Mouse (Mus musculus): Measurements from ENCODE around the gene Tcp1. TPM values are rescaled to one million over a fixed set of nuclear protein-coding genes. Genes with fewer than 3 reads are reported as not detected.
A peak's percentile ranks its signal among the peaks of the same experiment; 100 is the strongest.

Gene Tcp1
- polyA plus RNA-seq, 1 experiment = 246 TPM

DNA sequence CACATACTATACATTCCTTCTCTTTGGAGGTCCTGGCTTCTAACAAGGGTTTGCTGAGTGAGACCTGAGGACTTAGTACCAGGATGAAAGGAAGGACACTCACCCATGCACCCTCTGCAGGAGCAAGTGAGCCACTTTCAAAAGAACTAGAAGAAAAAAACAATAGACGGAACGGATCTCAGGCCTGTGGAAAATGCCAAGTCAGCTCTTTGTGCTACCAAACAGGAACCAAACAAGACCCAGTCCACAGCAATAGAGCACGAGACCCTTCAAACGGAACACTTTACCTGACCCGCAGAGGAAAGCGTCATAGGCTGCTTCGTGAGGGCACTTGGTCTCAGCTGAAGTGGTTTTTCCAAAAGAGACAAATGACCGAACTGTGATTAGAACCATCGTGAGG lies 23.5 kb upstream of the Tcp1 start:
- DNase-seq (ENCODE audit: low read depth) = no peak
- TF ChIP-seq CTCF (IDR thresholded peaks at IDR 0.05; ENCODE audit: borderline replicate concordance, extremely low read depth, insufficient read depth, insufficient read length) = no peak
- no peak for TF ChIP-seq POLR2A (IDR thresholded peaks at IDR 0.05; ENCODE audit: borderline replicate concordance, extremely low read depth, insufficient read depth, insufficient read length, poor library complexity, severe bottlenecking)

- DNase-seq (ENCODE audit: low read depth) = peak; percentile 5
Measured at GRCm38 (mm10) chr17:12897674-12898073, 17.8 kb upstream of the Tcp1 start.

DNA sequence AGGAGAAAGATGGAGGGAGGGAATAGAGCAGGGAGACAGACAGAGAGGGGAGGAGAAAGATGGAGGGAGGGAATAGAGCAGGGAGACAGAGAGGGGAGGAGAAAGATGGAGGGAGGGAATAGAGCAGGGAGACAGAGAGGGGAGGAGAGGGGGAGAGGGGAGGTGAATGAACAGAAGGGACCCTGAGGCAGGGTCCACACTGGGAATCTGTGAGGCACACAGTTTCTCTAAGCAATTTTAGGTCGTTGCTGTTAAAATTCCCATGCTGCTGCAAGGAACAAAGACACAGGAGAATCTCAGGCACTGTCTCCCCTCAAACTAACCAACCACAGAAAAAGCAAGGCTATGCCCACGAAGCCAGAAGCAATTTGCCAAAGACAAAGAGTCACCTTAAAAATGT lies 16.9 kb upstream of the Tcp1 start:
- peak; percentile 51 for DNase-seq (ENCODE audit: low read depth)

More at GRCm38 (mm10) chr17:12897674-12898073, 17.8 kb upstream of the Tcp1 start:
- TF ChIP-seq POLR2A (IDR thresholded peaks at IDR 0.05; ENCODE audit: borderline replicate concordance, extremely low read depth, insufficient read depth, insufficient read length, poor library complexity, severe bottlenecking) (no peak), CTCF (IDR thresholded peaks at IDR 0.05; ENCODE audit: borderline replicate concordance, extremely low read depth, insufficient read depth, insufficient read length) (no peak)

- TF ChIP-seq CTCF (IDR thresholded peaks at IDR 0.05; ENCODE audit: borderline replicate concordance, extremely low read depth, insufficient read depth, insufficient read length) (no peak), POLR2A (IDR thresholded peaks at IDR 0.05; ENCODE audit: borderline replicate concordance, extremely low read depth, insufficient read depth, insufficient read length, poor library complexity, severe bottlenecking) (no peak)
Measured at GRCm38 (mm10) chr17:12902291-12902690, 13.2 kb upstream of the Tcp1 start.

DNA sequence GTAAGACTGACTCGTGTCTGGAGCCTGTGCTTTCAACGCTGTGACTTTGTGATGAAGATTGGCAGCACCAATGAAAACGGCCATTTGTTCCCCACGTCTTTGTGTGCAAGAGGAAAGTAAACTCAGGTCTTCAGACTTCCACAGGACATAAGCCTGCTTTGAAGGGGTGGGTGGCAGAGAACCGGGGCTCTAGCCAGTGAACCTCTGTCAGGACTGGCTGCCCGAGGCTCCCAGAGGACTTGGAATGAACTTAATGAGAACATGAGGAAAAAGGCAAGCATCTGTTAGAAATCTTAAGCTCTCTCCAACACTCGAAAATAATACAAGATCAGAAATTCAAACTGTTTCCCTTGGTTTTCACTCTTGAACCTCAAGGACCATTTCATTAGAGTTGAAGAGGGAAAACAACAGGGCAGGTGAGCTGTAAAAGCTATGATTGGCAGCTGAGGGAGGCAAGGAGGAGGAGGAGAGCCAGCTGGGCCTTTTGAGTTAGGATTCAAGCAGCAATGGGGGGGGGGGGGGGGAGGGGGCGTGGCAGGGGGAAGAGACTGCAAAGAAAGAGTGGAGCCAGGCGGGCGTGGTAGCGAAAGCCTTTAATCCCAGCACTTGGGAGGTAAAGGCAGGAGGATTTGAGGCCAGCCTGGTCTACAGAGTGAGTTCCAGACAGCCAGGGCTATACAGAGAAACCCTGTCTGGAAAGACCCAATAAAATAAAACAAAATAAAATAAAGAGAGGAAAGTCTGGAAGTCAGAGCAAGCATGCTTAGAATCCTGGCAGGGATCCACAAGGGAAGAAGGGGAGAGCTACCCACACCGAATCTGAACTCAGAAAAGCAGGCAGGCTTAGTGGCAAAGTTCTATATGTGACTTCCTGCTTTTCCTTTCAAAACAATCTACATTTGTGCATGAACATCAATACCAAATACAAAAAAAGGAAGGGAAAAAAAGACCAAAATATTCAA lies 11.8 kb upstream of the Tcp1 start:
- TF ChIP-seq CTCF (IDR thresholded peaks at IDR 0.05; ENCODE audit: borderline replicate concordance, extremely low read depth, insufficient read depth, insufficient read length) = no peak
- TF ChIP-seq POLR2A (IDR thresholded peaks at IDR 0.05; ENCODE audit: borderline replicate concordance, extremely low read depth, insufficient read depth, insufficient read length, poor library complexity, severe bottlenecking) = no peak
- DNase-seq (ENCODE audit: low read depth) = peak; percentile 80

More at GRCm38 (mm10) chr17:12902291-12902690, 13.2 kb upstream of the Tcp1 start:
- DNase-seq (ENCODE audit: low read depth) = no peak

DNA sequence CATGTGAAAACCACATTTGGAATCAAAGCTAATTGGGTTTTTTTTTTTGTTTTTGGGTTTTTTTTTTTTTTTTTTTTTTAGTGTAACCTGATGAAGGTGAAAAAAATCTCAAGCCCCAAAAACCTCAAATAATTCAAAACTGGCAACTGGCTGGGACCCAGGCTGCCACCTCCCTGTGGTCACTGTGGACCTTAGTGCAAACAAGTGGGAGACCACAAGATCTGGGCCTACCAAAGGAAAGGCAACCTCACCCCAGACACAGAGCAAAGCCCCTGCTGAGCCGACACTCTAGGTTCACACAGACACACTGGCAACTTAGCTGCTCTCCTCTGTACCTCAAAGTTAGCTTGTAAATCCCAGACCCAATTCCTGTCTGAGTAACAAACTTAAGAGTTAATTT lies 11.2 kb upstream of the Tcp1 start:
- no peak for DNase-seq (ENCODE audit: low read depth)
- no peak for TF ChIP-seq CTCF (IDR thresholded peaks at IDR 0.05; ENCODE audit: borderline replicate concordance, extremely low read depth, insufficient read depth, insufficient read length)
- no peak for TF ChIP-seq POLR2A (IDR thresholded peaks at IDR 0.05; ENCODE audit: borderline replicate concordance, extremely low read depth, insufficient read depth, insufficient read length, poor library complexity, severe bottlenecking)

GRCm38 (mm10) chr17:12905810-12906209 lies 9.7 kb upstream of the Tcp1 start:
- TF ChIP-seq CTCF (IDR thresholded peaks at IDR 0.05; ENCODE audit: borderline replicate concordance, extremely low read depth, insufficient read depth, insufficient read length) (no peak), POLR2A (IDR thresholded peaks at IDR 0.05; ENCODE audit: borderline replicate concordance, extremely low read depth, insufficient read depth, insufficient read length, poor library complexity, severe bottlenecking) (no peak)
- no peak for DNase-seq (ENCODE audit: low read depth)

DNA sequence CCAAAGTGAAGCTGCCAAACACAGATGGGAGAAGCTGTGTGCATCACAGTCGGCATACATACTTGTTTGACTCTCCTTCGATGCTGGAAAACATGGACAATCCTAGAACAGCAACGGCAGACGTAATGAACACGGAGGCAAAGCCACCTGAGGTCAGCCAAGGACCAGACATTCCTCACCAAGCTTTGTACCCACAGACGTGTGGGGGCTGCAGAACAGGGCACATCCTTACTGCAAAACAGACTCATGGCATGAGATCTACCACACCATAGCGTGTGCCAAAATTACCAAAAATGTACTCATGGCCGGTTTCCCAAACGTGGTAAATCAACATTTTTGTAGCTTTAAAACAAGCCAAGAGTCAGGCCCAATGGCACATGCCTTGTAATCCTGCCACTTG lies 9.1 kb upstream of the Tcp1 start:
- no peak for DNase-seq (ENCODE audit: low read depth)
- TF ChIP-seq POLR2A (IDR thresholded peaks at IDR 0.05; ENCODE audit: borderline replicate concordance, extremely low read depth, insufficient read depth, insufficient read length, poor library complexity, severe bottlenecking) = no peak

DNA sequence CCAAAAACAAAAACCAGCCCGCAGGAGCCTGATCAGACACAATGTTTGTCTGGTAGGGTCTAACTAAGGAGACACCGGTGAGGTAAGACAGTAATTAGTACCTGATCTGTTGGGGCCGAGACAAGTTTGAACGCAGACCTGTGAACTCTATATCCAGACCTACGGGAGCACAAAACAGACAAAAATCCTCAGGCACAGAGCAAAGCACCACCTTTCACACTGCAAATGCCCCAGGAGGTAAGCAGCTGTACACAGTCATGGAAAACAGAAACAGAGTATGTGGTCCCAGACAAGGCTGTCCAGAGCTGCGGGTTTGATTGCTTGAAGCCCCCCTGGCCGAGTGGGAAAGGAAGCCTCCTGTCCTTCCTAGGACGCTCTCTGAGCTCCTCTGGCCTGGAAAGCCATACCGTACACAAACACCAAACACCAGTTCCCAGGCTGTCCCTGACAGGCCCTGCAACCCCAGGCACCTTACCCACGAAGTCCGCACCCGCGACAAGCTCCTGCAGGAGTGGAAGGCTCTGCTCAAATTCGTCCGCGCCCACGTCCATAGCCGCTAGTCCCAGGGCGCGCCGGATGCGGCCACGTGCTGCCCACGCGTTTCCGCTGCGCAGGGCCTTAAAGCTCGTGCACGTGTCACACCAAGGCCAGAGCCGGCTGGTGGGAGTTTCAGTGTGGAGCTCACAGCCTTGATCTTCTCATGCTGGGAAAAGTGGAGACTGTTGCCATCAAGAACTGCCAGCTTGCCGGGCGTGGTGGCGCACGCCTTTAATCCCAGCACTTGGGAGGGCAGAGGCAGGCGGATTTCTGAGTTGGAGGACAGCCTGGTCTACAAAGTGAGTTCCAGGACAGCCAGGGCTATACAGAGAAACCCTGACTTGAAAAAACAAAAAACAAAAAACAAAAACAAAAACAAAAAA lies 5.9 kb upstream of the Tcp1 start, which contains the start of gene Pnldc1:
Gene Pnldc1, minus strand, starts transcription at position 870 of the 920 bp plus-strand sequence.
- TF ChIP-seq POLR2A (IDR thresholded peaks at IDR 0.05; ENCODE audit: borderline replicate concordance, extremely low read depth, insufficient read depth, insufficient read length, poor library complexity, severe bottlenecking) (no peak), CTCF (IDR thresholded peaks at IDR 0.05; ENCODE audit: borderline replicate concordance, extremely low read depth, insufficient read depth, insufficient read length) (no peak)
- DNase-seq (ENCODE audit: low read depth) = no peak

DNA sequence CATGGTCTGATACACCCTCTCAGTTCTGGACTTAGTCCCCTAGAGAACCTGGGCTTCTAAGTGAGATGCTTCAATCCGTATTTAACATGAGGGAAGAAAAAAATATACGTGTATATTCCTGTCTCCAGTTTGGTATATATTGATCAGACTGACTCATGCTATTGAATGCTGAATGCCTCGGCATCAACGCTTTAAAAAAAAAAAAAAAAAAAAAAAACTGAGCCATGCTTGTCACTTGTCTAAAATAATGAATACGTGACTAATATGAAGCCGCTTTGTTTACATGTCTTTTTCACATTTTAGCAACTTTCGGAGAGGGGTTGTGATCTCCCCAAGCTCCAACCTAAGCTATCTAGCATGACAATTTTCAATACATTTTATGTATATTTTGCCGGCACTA lies 5.1 kb upstream of the Tcp1 start:
- TF ChIP-seq POLR2A (IDR thresholded peaks at IDR 0.05; ENCODE audit: borderline replicate concordance, extremely low read depth, insufficient read depth, insufficient read length, poor library complexity, severe bottlenecking) (no peak), CTCF (IDR thresholded peaks at IDR 0.05; ENCODE audit: borderline replicate concordance, extremely low read depth, insufficient read depth, insufficient read length) (no peak)
- no peak for DNase-seq (ENCODE audit: low read depth)

DNA sequence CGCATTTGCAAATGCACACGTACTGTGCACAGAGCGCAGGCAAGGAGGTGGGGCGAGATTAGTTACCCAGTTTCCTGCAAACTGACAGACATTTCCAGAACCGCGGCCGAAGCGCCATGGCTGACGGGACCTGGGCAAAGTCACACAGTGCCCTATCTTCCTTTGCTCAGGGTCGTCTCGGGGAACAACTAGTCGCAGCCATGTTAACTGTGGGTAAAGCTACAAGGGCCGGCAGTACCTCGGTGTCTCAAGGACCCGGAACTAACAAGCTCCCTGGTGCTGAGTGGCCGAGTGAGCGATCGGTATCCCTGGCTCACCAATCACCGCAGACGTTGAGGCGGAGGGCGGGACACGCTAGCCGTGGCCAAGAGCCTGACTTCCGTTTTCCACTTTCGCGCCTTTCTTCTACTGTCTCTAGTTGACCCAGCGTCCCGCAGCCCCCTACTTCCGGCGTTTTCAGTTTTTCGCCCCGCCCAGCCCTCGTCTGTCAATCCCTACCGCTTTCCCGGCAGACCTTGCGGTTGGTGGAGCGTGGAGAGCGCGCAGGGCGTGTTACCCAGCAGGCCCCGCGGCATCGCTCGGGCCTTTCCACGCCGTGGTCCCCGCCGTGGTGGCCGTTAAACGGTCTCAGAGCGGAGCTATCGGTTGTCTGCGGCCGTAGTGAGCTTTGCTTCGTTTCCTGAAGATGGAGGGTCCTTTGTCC lies 531 bp downstream of the Tcp1 start, which contains the start of gene Mrpl18:
Gene Mrpl18, minus strand, starts transcription at position 465 of the 703 bp plus-strand sequence.
- TF ChIP-seq CTCF (IDR thresholded peaks at IDR 0.05; ENCODE audit: borderline replicate concordance, extremely low read depth, insufficient read depth, insufficient read length) = no peak
- peak; percentile 84; the same call in 1 of the 2 replicates for TF ChIP-seq POLR2A (IDR thresholded peaks at IDR 0.05; ENCODE audit: borderline replicate concordance, extremely low read depth, insufficient read depth, insufficient read length, poor library complexity, severe bottlenecking)
- peak; percentile 100 for DNase-seq (ENCODE audit: low read depth)

Data from brain, embryonic 14.5 days (tissue).